Mouse (Mus musculus) right cerebral cortex, postnatal 36 days (tissue): ENCODE data around the gene Tmem243.
"Not testable (repeated sequence)": the region's sequence is repeated elsewhere in the genome, so short reads cannot be mapped to it uniquely, and the experiment has no call there.

ENCODE experiments used
- DNase-seq, 2 experiments: peaks; one replicate each; pipeline ENCODE4 v3.0.0; 2022; ENCODE audit warnings: low spot score in 2 of 2, mixed read lengths in 1 of 2

Gene Tmem243

GRCm38 (mm10) chr5:9169328-9170005 is 69.0 kb downstream of the Tmem243 start:
- not testable (repeated sequence) for DNase-seq

GRCm38 (mm10) chr5:9173295-9173694 is 72.8 kb downstream of the Tmem243 start:
- DNase-seq, result no peak

GRCm38 (mm10) chr5:9186467-9186866 is 86.0 kb downstream of the Tmem243 start:
- DNase-seq, result no peak
